Mouse (Mus musculus): Measurements from ENCODE around the gene Lpp. TPM values are rescaled to one million over a fixed set of nuclear protein-coding genes. Genes with fewer than 3 reads are reported as not detected.

The Lpp gene
- polyA plus RNA-seq, 1 experiment from 2014 or later = 23.0 TPM

DNA sequence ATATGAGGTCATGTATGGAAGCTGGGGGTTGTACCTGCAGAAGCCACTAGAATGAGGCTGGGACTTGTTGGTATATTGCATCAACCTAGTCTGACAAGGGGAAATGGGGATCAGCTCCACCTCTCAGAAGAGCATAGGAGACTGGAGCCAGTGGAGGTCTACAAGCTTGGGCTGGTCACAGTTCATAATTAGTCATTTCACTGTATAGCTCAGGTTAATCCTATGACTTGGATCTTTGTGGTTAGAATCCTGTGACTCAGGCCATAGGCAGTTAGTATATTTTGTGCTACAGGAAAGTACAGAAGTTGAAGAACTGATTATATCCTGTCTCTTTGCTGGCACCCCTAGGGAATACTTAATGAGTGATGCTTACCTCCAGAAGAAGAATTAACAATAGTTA lies 285.6 kb downstream of the Lpp start:
- Histone ChIP-seq H3K27me3 (ENCODE audit: low read depth, poor library complexity, severe bottlenecking) (no peaks in the 10 kb centered on the region), H3K27ac (replicated peaks) (no peak overlapping the region), H3K9me3 (replicated peaks) (no peaks in the 10 kb centered on the region), H3K4me1 (no peaks in the 10 kb centered on the region), H3K36me3 (no peaks in the 10 kb centered on the region), H3K4me3 (no peak overlapping the region)
- DNase-seq (ENCODE audit: low spot score) = no peak

DNA sequence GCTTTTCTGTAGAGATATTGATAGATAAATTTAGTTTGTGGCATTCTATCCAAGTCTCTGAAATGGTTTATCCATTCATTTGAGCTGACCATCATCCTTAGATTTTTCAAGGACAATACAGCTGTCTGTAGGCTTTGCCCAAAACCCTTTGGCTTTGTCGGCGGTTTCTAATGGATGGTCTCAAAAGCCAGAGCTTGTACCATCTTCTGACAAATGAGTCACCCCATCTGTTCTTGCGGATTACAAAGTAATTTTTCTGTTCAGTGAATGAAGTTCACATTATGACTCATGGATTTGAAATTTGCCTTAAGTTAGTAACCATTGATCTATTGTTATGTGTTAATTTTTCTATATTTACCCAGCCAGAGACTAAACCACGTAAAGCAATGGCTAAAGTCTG lies 301.8 kb downstream of the Lpp start:
- WGBS = 95% methylated on average over 4 of the region's 4 CpGs
- Histone ChIP-seq H3K27ac (replicated peaks) (no peak overlapping the region), H3K4me3 (no peak overlapping the region), H3K36me3 (no peaks in the 10 kb centered on the region), H3K9me3 (replicated peaks) (no peaks in the 10 kb centered on the region), H3K27me3 (ENCODE audit: low read depth, poor library complexity, severe bottlenecking) (no peaks in the 10 kb centered on the region), H3K4me1 (no peaks in the 10 kb centered on the region)
- DNase-seq (ENCODE audit: low spot score) = no peak

DNA sequence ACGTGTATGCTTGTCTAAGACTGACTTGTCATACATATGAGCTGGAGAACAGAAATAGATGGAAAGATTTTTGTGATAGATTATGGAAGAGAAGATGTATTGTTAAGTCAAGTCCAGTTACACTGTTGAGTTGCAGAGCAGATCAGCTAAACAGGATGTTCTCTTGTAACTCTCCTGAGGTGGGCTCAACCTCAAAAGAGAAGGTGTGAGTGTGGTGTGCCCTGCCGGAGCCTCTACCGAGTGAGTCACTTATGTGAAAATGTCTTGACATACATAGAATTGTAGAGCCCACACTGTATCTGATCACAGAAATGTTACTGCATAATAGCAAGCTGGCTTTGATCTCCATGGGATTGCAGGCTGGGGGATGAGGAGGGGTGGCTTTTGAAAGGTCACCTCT lies 310.9 kb downstream of the Lpp start:
- no peaks in the 10 kb centered on the region for H3K4me1 ChIP-seq
- no peak overlapping the region for H3K27ac ChIP-seq (replicated peaks)
- DNase-seq (ENCODE audit: low spot score) = no peak
- H3K36me3 ChIP-seq = no peaks in the 10 kb centered on the region
- no peak overlapping the region for H3K4me3 ChIP-seq
- H3K27me3 ChIP-seq (ENCODE audit: low read depth, poor library complexity, severe bottlenecking) = no peaks in the 10 kb centered on the region
- WGBS = 93% methylated on average over 3 of the region's 3 CpGs
- no peaks in the 10 kb centered on the region for H3K9me3 ChIP-seq (replicated peaks)

DNA sequence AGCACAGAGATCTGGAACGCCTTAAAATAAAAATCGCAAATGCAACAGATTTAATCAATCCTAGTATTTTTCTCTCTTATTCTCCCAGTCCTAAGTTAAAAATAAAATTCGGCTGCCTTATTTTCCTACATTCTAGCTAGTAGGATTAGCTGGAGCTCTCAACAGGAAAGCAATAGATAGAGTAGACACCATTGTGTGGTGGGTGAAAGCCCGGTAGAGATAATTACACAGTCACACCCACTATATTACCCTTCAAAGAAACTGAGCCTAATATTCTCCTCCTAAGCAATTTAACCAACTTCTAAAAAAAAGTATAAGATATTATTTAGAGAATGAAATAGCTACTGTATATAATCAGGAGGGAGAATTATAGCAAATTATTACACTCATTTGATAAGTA lies 330.3 kb downstream of the Lpp start:
- 77% methylated on average over 4 of the region's 4 CpGs for WGBS

DNA sequence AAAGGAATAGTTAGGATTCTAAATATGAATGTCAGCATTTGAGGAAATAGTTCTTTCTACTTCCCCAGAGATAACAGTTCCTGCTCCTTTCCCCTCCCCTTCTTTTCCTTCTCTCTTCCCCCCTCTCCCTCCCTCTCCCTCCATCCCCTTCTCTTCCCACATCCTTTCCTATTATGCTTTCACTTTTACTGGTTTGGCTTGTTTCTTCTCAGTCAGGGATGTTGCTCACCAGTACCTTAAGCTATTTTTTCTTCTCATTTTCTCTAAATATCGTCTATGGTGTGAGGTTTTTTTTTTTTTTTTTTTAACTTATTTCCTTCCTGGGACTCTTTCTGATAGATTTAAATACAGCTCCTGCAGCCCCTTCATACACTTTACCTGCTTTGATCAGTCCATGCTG lies 339.4 kb downstream of the Lpp start:
- 88% methylated on average over 1 of the region's 1 CpGs for WGBS
- Histone ChIP-seq H3K27me3 (ENCODE audit: low read depth, poor library complexity, severe bottlenecking) (no peaks in the 10 kb centered on the region), H3K4me1 (peaks cover 4% of the 10 kb centered on the region), H3K4me3 (no peak overlapping the region), H3K9me3 (replicated peaks) (no peaks in the 10 kb centered on the region), H3K36me3 (no peaks in the 10 kb centered on the region), H3K27ac (replicated peaks) (no peak overlapping the region)
- no peak for DNase-seq (ENCODE audit: low spot score)

More for the DNA sequence above, 330.3 kb downstream of the Lpp start:
- Histone ChIP-seq H3K4me3 (no peak overlapping the region), H3K9me3 (replicated peaks) (no peaks in the 10 kb centered on the region), H3K36me3 (no peaks in the 10 kb centered on the region), H3K27ac (replicated peaks) (no peak overlapping the region), H3K27me3 (ENCODE audit: low read depth, poor library complexity, severe bottlenecking) (no peaks in the 10 kb centered on the region), H3K4me1 (no peaks in the 10 kb centered on the region)
- no peak for DNase-seq (ENCODE audit: low spot score)

DNA sequence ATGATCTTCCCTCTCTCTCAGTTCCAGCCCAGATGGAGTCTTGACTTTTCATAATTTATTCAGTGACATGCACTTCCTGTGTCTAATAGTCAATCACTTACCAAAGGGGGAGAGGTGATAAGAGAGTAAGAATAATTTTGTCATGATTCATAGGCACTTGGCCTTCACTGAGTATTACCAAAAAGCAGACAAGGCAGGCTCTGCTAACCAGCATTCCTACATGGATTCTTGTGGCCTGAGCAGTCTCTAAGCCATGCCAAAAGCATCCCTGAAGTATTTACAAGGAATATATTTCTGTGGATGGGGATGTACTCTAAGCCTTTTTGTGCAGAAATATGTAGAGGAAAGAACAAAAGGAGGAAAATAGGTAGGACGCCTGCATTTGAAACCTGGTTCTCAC lies 340.0 kb downstream of the Lpp start:
- 85% methylated on average over 1 of the region's 1 CpGs for WGBS

DNA sequence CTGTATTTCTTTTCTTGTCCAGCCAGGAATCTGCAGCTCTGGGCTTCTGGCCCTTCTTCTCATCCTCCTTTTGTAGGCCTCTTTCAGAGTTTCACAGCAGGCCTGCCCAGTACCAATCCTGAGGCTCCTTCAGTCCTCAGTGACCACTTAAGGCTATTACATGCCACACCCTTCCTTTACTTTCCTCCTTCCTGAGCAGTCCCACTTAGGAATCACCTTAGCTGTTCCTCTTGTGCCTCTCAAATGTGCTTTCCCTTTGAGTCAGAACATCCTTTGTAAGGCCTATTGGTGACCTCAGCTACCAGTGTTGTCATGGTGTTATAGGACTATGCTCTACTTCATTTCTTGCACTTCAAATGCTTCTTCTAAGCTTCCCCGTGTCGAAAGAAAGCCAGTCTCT lies 342.4 kb downstream of the Lpp start:
- no peak for DNase-seq (ENCODE audit: low spot score)
- Histone ChIP-seq H3K27me3 (ENCODE audit: low read depth, poor library complexity, severe bottlenecking) (no peaks in the 10 kb centered on the region), H3K4me3 (no peak overlapping the region), H3K36me3 (no peaks in the 10 kb centered on the region), H3K9me3 (replicated peaks) (no peaks in the 10 kb centered on the region), H3K4me1 (peaks cover 17% of the 10 kb centered on the region), H3K27ac (replicated peaks) (no peak overlapping the region)
- WGBS = 79% methylated on average over 2 of the region's 2 CpGs

More for the DNA sequence above, 340.0 kb downstream of the Lpp start:
- Histone ChIP-seq H3K4me3 (no peak overlapping the region), H3K4me1 (peaks cover 10% of the 10 kb centered on the region), H3K36me3 (no peaks in the 10 kb centered on the region), H3K27me3 (ENCODE audit: low read depth, poor library complexity, severe bottlenecking) (no peaks in the 10 kb centered on the region), H3K9me3 (replicated peaks) (no peaks in the 10 kb centered on the region), H3K27ac (replicated peaks) (no peak overlapping the region)
- no peak for DNase-seq (ENCODE audit: low spot score)

DNA sequence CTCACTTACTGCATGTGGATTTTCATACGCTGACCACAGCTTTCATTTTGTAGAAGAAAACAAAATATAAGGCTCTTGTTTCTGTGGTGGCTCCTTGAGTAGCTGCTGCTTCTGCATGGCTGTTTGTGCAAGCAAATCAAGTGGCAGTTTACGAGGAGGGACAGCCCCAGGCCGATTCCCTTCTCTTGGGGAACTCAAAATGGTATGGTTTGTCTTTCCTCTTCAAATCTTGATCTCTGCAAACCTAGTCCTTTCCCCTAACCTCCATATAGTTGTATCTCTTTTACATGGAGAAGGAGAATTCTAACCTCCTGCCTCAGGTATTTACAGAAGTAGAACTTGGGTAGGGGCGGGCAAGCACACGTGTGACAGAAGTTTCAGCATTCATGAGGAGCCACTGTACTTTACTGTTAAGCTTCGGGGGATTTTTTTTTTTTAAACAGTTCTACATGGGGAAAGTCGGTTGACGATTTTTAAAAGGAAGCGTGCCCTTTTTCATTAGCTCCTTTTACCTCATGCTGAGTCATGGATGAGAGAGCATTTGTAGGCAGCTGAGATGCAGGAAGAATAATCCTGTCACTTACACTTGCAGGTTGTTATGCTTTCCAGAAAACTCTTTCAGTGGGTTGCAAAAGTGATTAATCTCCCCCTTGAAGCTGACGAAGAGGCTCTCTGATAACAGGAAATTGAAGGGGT lies 344.2 kb downstream of the Lpp start:
- DNase-seq (ENCODE audit: low spot score) = no peak
- Histone ChIP-seq H3K4me1 (peaks cover 17% of the 10 kb centered on the region), H3K4me3 (no peak overlapping the region), H3K27ac (replicated peaks) (no peak overlapping the region), H3K27me3 (ENCODE audit: low read depth, poor library complexity, severe bottlenecking) (no peaks in the 10 kb centered on the region), H3K9me3 (replicated peaks) (no peaks in the 10 kb centered on the region), H3K36me3 (no peaks in the 10 kb centered on the region)
- 69% methylated on average over 10 of the region's 10 CpGs for WGBS

DNA sequence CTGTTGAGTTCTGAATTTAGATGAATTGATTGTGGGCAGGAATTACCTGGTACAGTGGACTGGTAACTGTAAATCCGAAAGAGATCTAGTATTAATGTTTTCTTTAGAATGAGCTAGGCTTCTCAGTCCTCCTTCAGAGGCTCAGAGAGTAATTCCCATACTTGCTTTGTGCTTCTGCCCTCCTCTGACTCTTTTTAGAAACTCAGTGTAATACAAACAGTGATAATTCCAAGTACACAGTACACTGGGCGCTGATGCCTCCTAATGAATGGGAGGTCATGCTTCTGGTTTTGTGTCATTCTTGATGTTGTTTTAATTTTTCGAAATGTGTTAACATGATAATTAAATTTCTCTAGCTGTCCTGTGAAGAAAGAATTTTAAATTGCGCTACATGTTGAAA lies 347.4 kb downstream of the Lpp start:
- Histone ChIP-seq H3K27ac (replicated peaks) (no peak overlapping the region), H3K36me3 (no peaks in the 10 kb centered on the region), H3K4me1 (peaks cover 17% of the 10 kb centered on the region), H3K9me3 (replicated peaks) (no peaks in the 10 kb centered on the region), H3K4me3 (no peak overlapping the region), H3K27me3 (ENCODE audit: low read depth, poor library complexity, severe bottlenecking) (no peaks in the 10 kb centered on the region)
- no peak for DNase-seq (ENCODE audit: low spot score)
- 86% methylated on average over 4 of the region's 4 CpGs for WGBS

DNA sequence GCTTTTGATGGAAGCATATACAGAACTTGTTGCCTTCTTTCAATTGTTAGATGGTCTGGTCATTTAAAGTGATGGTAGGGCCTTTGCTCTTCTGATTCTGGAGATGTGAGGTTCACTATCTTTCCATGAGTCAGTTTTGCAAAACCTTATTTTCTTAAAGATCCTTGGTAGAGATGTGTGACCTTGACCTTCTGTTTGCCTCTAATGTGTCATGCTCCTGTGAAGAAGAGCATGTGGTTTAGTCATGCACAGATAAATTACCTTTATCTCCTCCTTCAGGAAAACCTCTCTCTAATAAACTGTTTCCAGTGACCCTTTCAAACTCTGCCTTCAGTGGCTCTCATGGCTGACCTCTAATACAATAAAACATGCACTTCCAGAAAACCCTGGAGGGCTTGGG lies 356.5 kb downstream of the Lpp start:
- no peaks in the 10 kb centered on the region for H3K9me3 ChIP-seq (replicated peaks)
- no peaks in the 10 kb centered on the region for H3K4me1 ChIP-seq
- H3K36me3 ChIP-seq = no peaks in the 10 kb centered on the region
- H3K27ac ChIP-seq (replicated peaks) = no peak overlapping the region
- DNase-seq (ENCODE audit: low spot score) = no peak
- H3K4me3 ChIP-seq = no peak overlapping the region
- no peaks in the 10 kb centered on the region for H3K27me3 ChIP-seq (ENCODE audit: low read depth, poor library complexity, severe bottlenecking)

DNA sequence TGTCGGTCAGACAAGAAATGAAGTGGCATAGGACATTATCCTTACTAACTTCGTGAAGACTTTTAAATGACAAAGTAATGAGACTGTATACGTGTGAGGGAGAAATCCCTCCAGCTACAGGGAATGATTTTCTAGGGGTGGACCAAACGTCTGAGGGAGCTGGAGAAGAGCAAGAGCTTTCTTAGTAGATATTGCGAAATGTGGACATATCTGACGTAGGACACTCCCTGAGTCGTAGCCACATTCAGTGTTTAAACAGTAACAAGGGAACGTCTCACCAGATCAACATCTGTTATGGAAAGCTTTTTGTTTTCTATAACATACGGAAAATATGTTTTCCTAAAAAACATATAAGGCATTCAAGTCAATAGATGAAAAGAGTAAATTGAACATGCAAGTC lies 362.8 kb downstream of the Lpp start:
- Histone ChIP-seq H3K9me3 (replicated peaks) (no peaks in the 10 kb centered on the region), H3K27ac (replicated peaks) (no peak overlapping the region), H3K4me1 (no peaks in the 10 kb centered on the region), H3K27me3 (ENCODE audit: low read depth, poor library complexity, severe bottlenecking) (no peaks in the 10 kb centered on the region), H3K36me3 (no peaks in the 10 kb centered on the region), H3K4me3 (no peak overlapping the region)
- no peak for DNase-seq (ENCODE audit: low spot score)
- WGBS = 92% methylated on average over 9 of the region's 9 CpGs

DNA sequence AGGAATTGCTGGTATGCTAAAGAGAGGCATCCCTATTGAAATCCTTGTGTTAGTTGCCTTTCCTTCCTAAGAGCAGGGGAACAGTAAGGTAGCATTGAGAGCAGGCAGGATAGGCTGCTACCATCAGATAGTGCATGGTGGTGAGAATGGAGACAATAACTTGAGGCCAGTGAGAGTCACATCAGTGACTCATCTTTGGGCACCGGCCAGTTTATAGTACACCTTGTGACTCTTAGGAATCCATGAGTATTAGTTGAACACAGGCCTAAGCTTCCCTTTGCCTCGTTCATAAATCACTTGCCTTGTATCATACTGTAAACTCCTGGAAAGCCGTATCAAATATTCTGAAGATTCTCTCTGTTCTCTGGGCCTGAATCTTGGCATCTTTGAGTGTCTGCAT lies 372.7 kb downstream of the Lpp start:
- H3K27ac ChIP-seq (replicated peaks) = no peak overlapping the region
- no peak overlapping the region for H3K4me3 ChIP-seq
- H3K4me1 ChIP-seq = no peaks in the 10 kb centered on the region
- H3K36me3 ChIP-seq = no peaks in the 10 kb centered on the region
- H3K27me3 ChIP-seq (ENCODE audit: low read depth, poor library complexity, severe bottlenecking) = no peaks in the 10 kb centered on the region
- no peaks in the 10 kb centered on the region for H3K9me3 ChIP-seq (replicated peaks)
- 94% methylated on average over 3 of the region's 3 CpGs for WGBS
- DNase-seq (ENCODE audit: low spot score) = no peak

DNA sequence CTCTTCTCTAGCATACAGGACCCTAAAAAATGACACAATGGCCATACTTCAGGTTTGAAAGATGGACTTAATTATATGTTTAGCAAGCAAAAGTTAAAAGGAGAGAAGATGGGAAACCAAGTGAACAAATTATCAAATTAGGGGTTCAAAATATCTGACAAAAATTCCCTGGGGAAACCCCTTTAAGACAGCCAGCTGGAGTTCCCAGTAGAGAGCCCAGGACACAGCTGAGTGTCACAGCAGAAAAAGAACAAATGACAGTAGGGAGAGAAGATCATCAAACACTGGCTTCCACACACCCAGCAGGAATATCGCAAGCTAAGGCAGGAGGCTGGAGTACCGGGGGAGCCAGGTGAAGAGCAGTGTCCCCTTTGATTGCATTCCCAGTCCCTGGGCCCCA lies 373.3 kb downstream of the Lpp start:
- H3K4me3 ChIP-seq = no peak overlapping the region
- H3K4me1 ChIP-seq = no peaks in the 10 kb centered on the region
- WGBS = 80% methylated on average over 2 of the region's 2 CpGs
- no peaks in the 10 kb centered on the region for H3K9me3 ChIP-seq (replicated peaks)
- no peak for DNase-seq (ENCODE audit: low spot score)
- no peaks in the 10 kb centered on the region for H3K27me3 ChIP-seq (ENCODE audit: low read depth, poor library complexity, severe bottlenecking)
- no peak overlapping the region for H3K27ac ChIP-seq (replicated peaks)
- H3K36me3 ChIP-seq = no peaks in the 10 kb centered on the region

DNA sequence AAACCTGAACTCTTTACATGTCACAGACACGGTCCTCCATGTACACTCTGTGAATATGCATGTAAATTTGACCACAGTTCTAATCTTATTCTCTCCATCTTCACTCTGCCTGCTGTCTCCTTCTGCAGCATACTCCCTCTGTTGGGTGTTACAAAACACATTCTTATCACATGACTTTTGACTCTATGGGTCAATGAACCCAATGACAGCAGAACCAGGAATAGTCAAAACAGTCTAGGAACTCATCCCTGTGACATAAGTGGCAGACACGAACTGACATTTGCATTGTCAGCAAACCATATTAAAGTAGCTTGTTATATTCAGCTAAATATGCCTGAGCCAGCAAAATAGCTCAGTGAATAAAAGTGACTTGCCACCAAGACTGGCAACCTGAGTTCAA lies 383.7 kb downstream of the Lpp start:
- Histone ChIP-seq H3K27ac (replicated peaks) (no peak overlapping the region), H3K4me1 (no peaks in the 10 kb centered on the region), H3K4me3 (no peak overlapping the region), H3K9me3 (replicated peaks) (no peaks in the 10 kb centered on the region), H3K27me3 (ENCODE audit: low read depth, poor library complexity, severe bottlenecking) (no peaks in the 10 kb centered on the region), H3K36me3 (no peaks in the 10 kb centered on the region)
- DNase-seq (ENCODE audit: low spot score) = no peak
- 90% methylated on average over 2 of the region's 2 CpGs for WGBS
